Mouse (Mus musculus): Measurements from ENCODE around the gene Gm20449. TPM values are rescaled to one million over a fixed set of nuclear protein-coding genes. Genes with fewer than 3 reads are reported as not detected.
A peak's percentile ranks its signal among the peaks of the same experiment; 100 is the strongest.
"Not testable (repeated sequence)": the region's sequence is repeated elsewhere in the genome, so short reads cannot be mapped to it uniquely, and the experiment has no call there.

The Gm20449 gene
- polyA plus RNA-seq (2012; ENCODE audit: insufficient read depth, low replicate concordance), result not detected in 2 replicates

- H3K9me3 ChIP-seq, result peaks cover 11% of the 10 kb centered on the region
- peaks cover 17% of the 10 kb centered on the region for H3K36me3 ChIP-seq (replicated peaks; ENCODE audit: low read length)
- H3K4me1 ChIP-seq, result peaks cover 10% of the 10 kb centered on the region; the same call in 1 of the 2 replicates
- H3K27me3 ChIP-seq (replicated peaks), result no peaks in the 10 kb centered on the region
- TF ChIP-seq GATA1 (IDR thresholded peaks at IDR 0.05; ENCODE audit: borderline replicate concordance, low read length) (no peak), FLI1 (IDR thresholded peaks at IDR 0.05; ENCODE audit: low read length) (no peak)
- peak within 1 kb of the TSS; percentile 97 for H3K4me3 ChIP-seq (replicated peaks)
These were observed at the start of gene Gm20449, which contains the start of gene AW146154 for GRCm38 (mm10) chr7:41499389-41500049. TSS of gene Gm20449 (minus strand) at chr7:41499417. TSS of gene AW146154 (minus strand) at chr7:41499890.

DNA sequence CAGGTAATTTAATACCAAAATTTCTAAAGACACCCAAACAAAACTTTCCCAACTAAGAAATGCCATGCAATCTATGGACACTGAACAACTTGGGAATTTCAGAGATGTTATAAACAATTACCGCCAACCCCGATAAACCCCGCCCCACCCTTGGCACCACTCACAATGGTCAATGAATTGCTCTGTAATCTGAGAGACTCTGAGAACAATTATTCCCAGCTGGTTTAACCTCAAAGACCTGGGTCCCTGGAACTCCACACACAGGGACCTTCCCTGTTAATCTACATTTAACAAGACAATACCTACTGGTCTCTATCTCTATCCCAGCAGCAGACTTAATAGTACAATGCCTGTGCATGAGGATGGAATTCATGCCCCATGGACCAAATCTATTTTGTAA lies 13.5 kb upstream of the Gm20449 start:
- no peak overlapping the region for H3K4me3 ChIP-seq (replicated peaks)
- no peaks in the 10 kb centered on the region for H3K4me1 ChIP-seq
- peaks cover 3% of the 10 kb centered on the region; the same call in 1 of the 2 replicates for H3K9me3 ChIP-seq
- no peaks in the 10 kb centered on the region for H3K27me3 ChIP-seq (replicated peaks)
- no peak for TF ChIP-seq FLI1 (IDR thresholded peaks at IDR 0.05; ENCODE audit: low read length)
- no peak for TF ChIP-seq GATA1 (IDR thresholded peaks at IDR 0.05; ENCODE audit: borderline replicate concordance, low read length)
- no peaks in the 10 kb centered on the region for H3K36me3 ChIP-seq (replicated peaks; ENCODE audit: low read length)

DNA sequence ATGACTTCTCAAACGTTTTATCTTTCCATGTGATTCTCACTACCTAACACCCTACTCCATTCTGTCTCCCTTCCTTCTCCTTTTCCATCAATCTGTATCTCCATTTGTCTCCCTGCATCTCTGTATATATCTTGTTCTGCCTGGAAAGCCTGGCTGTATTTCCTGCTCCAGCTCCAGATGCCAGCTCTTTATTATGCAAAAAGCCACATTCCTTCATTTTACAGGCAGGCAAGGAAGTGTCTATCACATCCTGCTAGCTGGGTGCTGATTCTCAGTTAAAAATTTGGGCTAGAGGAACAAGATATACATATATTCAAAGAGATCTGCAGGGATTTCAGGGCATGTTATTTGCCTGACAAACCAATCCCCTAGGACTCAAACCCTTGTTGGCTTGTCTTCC lies 13.0 kb upstream of the Gm20449 start:
- no peak for TF ChIP-seq FLI1 (IDR thresholded peaks at IDR 0.05; ENCODE audit: low read length)
- no peak for TF ChIP-seq GATA1 (IDR thresholded peaks at IDR 0.05; ENCODE audit: borderline replicate concordance, low read length)
- Histone ChIP-seq H3K9me3 (peaks cover 3% of the 10 kb centered on the region; the same call in 1 of the 2 replicates), H3K36me3 (replicated peaks; ENCODE audit: low read length) (no peaks in the 10 kb centered on the region), H3K4me1 (no peaks in the 10 kb centered on the region), H3K27me3 (replicated peaks) (no peaks in the 10 kb centered on the region), H3K4me3 (replicated peaks) (no peak overlapping the region)

- H3K4me3 ChIP-seq (replicated peaks), result no peak overlapping the region
- peaks cover 3% of the 10 kb centered on the region for H3K36me3 ChIP-seq (replicated peaks; ENCODE audit: low read length)
- TF ChIP-seq GATA1 (IDR thresholded peaks at IDR 0.05; ENCODE audit: borderline replicate concordance, low read length), result no peak
- no peak for TF ChIP-seq FLI1 (IDR thresholded peaks at IDR 0.05; ENCODE audit: low read length)
- no peaks in the 10 kb centered on the region for H3K9me3 ChIP-seq
- peaks cover 10% of the 10 kb centered on the region; the same call in 1 of the 2 replicates for H3K4me1 ChIP-seq
- no peaks in the 10 kb centered on the region for H3K27me3 ChIP-seq (replicated peaks)
These were observed 3.2 kb upstream of the Gm20449 start for GRCm38 (mm10) chr7:41502402-41502801.

GRCm38 (mm10) chr7:41500151-41500934 lies 1.1 kb upstream of the Gm20449 start:
- Histone ChIP-seq H3K9me3 (peaks cover 4% of the 10 kb centered on the region; the same call in 1 of the 2 replicates), H3K27me3 (replicated peaks) (no peaks in the 10 kb centered on the region), H3K4me1 (peaks cover 10% of the 10 kb centered on the region; the same call in 1 of the 2 replicates), H3K4me3 (replicated peaks) (peak overlapping the region; percentile 97), H3K36me3 (replicated peaks; ENCODE audit: low read length) (peaks cover 9% of the 10 kb centered on the region)
- TF ChIP-seq GATA1 (IDR thresholded peaks at IDR 0.05; ENCODE audit: borderline replicate concordance, low read length), result no peak
- TF ChIP-seq FLI1 (IDR thresholded peaks at IDR 0.05; ENCODE audit: low read length), result no peak

DNA sequence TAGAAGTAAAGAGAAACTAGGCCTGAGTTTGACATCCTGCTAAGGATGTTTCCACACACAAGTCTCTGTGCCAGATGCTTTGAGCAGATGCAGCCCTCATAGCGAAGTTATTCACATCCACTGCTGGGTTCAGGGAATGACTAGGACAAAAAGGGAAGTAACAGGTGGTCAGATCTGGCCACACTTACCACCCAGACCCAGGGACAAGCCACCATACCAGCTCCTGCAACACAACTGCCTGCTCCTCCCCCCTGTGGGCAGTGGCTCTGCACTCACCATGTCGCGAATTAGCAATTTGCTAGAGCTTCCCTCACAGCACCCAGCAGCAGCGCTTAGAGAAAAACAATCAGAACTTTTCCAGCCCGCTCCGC lies 214 bp downstream of the Gm20449 start:
- Histone ChIP-seq H3K4me3 (replicated peaks) (peak overlapping the region; percentile 97), H3K4me1 (peaks cover 10% of the 10 kb centered on the region; the same call in 1 of the 2 replicates), H3K36me3 (replicated peaks; ENCODE audit: low read length) (peaks cover 20% of the 10 kb centered on the region), H3K9me3 (peaks cover 16% of the 10 kb centered on the region)
- H3K27me3 ChIP-seq (replicated peaks), result not testable (repeated sequence)

DNA sequence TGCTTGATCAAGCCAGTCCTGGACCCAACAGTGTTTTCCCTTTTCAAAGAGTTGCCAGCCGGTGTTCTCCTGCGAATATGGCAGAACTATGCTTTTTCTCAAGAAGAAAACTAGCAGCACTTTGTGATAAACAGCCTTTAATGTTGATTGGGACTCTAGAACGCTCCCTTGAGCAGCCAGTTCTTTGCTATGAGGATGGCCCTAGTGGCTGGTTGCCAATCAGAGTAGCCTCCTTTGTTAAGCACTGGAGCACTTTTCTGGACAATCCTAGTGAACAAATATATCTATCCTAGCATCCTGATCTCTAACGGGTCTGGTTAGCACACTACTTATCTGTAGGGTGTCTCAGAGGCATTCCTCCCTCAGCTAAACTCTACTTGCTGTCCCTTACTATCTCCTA lies 753 bp downstream of the Gm20449 start:
- H3K9me3 ChIP-seq, result peaks cover 17% of the 10 kb centered on the region
- H3K27me3 ChIP-seq (replicated peaks), result not testable (repeated sequence)
- H3K36me3 ChIP-seq (replicated peaks; ENCODE audit: low read length), result peaks cover 20% of the 10 kb centered on the region
- peak overlapping the region; percentile 97 for H3K4me3 ChIP-seq (replicated peaks)
- H3K4me1 ChIP-seq, result peaks cover 10% of the 10 kb centered on the region; the same call in 1 of the 2 replicates

DNA sequence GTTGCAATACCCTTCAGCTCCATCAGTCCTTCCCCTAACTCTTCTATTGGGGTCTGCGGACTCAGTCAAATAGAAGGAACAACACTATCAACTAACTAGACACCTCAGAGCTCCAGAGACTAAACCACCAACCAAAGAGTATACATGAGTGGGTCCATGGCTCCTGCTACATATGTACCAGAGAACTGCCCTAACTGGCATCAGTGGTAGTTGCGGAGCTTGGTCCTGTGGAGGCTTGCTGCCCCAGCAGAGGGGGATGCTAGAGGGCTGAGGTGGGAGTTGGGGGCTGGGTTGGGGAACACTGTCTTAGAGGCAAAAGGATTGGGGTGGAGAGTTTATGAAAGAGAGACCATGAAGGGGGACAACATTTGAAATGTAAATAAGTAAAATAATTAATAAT lies 1.3 kb downstream of the Gm20449 start:
- TF ChIP-seq FLI1 (IDR thresholded peaks at IDR 0.05; ENCODE audit: low read length) (no peak), GATA1 (IDR thresholded peaks at IDR 0.05; ENCODE audit: borderline replicate concordance, low read length) (no peak)
- H3K4me1 ChIP-seq, result peaks cover 10% of the 10 kb centered on the region; the same call in 1 of the 2 replicates
- peaks cover 20% of the 10 kb centered on the region for H3K36me3 ChIP-seq (replicated peaks; ENCODE audit: low read length)
- peak overlapping the region; percentile 23 for H3K4me3 ChIP-seq (replicated peaks)
- peaks cover 17% of the 10 kb centered on the region for H3K9me3 ChIP-seq
- H3K27me3 ChIP-seq (replicated peaks), result no peaks in the 10 kb centered on the region

- Histone ChIP-seq H3K4me3 (replicated peaks) (peak overlapping the region; percentile 46), H3K4me1 (no peaks in the 10 kb centered on the region), H3K27me3 (replicated peaks) (peaks cover 1% of the 10 kb centered on the region), H3K36me3 (replicated peaks; ENCODE audit: low read length) (no peaks in the 10 kb centered on the region), H3K9me3 (peaks cover 21% of the 10 kb centered on the region)
- TF ChIP-seq FLI1 (IDR thresholded peaks at IDR 0.05; ENCODE audit: low read length) (no peak), GATA1 (IDR thresholded peaks at IDR 0.05; ENCODE audit: borderline replicate concordance, low read length) (no peak)
These were observed 47.4 kb downstream of the Gm20449 start for GRCm38 (mm10) chr7:41451864-41452263.

DNA sequence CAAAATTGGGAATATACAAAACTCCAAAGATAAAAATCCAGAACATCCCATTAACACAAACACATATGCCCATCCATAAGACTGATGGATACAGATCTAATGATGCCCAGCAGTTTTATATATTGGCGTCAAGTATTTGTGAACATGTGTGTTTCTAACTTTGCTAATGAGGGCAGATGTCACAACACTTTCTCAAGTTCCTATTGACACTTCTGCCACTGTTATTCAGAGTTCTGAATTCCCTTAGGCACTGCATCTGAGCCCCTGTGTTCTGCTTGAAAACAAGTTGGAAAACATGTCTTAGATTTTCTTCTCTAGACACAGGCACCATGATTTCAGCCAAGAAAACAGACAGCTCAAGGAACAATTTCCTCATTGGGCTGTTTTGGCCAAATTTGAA lies 50.6 kb downstream of the Gm20449 start, which contains the start of gene Vmn2r57:
Gene Vmn2r57 (minus strand): TSS at position 101 of the 400 bp plus-strand sequence.
- not testable (repeated sequence) for H3K36me3 ChIP-seq (replicated peaks; ENCODE audit: low read length); H3K27me3 ChIP-seq (replicated peaks); H3K4me1 ChIP-seq; H3K4me3 ChIP-seq (replicated peaks)
- peaks cover 14% of the 10 kb centered on the region for H3K9me3 ChIP-seq

All from megakaryocyte, embryonic 14.5 days (primary cell).